Mouse (Mus musculus): ENCODE data around the gene Ptgis. TPM values are rescaled to one million over a fixed set of nuclear protein-coding genes. Genes with fewer than 3 reads are reported as not detected.
"Not testable (repeated sequence)": the region's sequence is repeated elsewhere in the genome, so short reads cannot be mapped to it uniquely, and the experiment has no call there.

The Ptgis gene
- polyA plus RNA-seq, 1 experiment from 2014 or later: 5.6 TPM

- no peaks in the 10 kb centered on the region for H3K9me3 ChIP-seq
- no peak overlapping the region for H3K27ac ChIP-seq (replicated peaks)
- H3K4me3 ChIP-seq: no peak overlapping the region
- H3K4me1 ChIP-seq (replicated peaks): no peaks in the 10 kb centered on the region
- H3K27me3 ChIP-seq: no peaks in the 10 kb centered on the region
- no peak for ATAC-seq (ENCODE audit: low read depth)
- H3K36me3 ChIP-seq: no peaks in the 10 kb centered on the region
- no peak overlapping the region for H3K9ac ChIP-seq
- no peak overlapping the region for H3K4me2 ChIP-seq
- 88% methylated on average over 13 of the region's 13 CpGs for WGBS
Measured at GRCm38 (mm10) chr2:167221159-167221845, 19.1 kb downstream of the Ptgis start.

- no peak for ATAC-seq (ENCODE audit: low read depth)
- H3K4me2 ChIP-seq: no peak overlapping the region
- no peak overlapping the region for H3K4me3 ChIP-seq
- no peaks in the 10 kb centered on the region for H3K4me1 ChIP-seq (replicated peaks)
- H3K9me3 ChIP-seq: no peaks in the 10 kb centered on the region
- H3K27me3 ChIP-seq: no peaks in the 10 kb centered on the region
- H3K36me3 ChIP-seq: no peaks in the 10 kb centered on the region
- WGBS: 89% methylated on average over 5 of the region's 5 CpGs
- H3K9ac ChIP-seq: no peak overlapping the region
- no peak overlapping the region for H3K27ac ChIP-seq (replicated peaks)
Measured at GRCm38 (mm10) chr2:167220736-167221135, 19.7 kb downstream of the Ptgis start.

GRCm38 (mm10) chr2:167219154-167219775 is 21.1 kb downstream of the Ptgis start:
- 53% methylated on average over 8 of the region's 8 CpGs for WGBS
- Histone ChIP-seq H3K27ac (replicated peaks) (no peak overlapping the region), H3K4me3 (no peak overlapping the region), H3K9me3 (no peaks in the 10 kb centered on the region), H3K4me2 (no peak overlapping the region), H3K4me1 (replicated peaks) (no peaks in the 10 kb centered on the region), H3K36me3 (no peaks in the 10 kb centered on the region), H3K27me3 (no peaks in the 10 kb centered on the region), H3K9ac (no peak overlapping the region)
- peak; percentile 76; the same call in 1 of the 2 replicates for ATAC-seq (ENCODE audit: low read depth)

GRCm38 (mm10) chr2:167213666-167214065 is 26.7 kb downstream of the Ptgis start:
- Histone ChIP-seq H3K9me3 (no peaks in the 10 kb centered on the region), H3K27ac (replicated peaks) (no peak overlapping the region), H3K36me3 (no peaks in the 10 kb centered on the region), H3K27me3 (no peaks in the 10 kb centered on the region), H3K4me3 (no peak overlapping the region), H3K4me1 (replicated peaks) (no peaks in the 10 kb centered on the region), H3K4me2 (no peak overlapping the region), H3K9ac (no peak overlapping the region)
- ATAC-seq (ENCODE audit: low read depth): no peak
- WGBS: 94% methylated on average over 12 of the region's 12 CpGs

- Histone ChIP-seq H3K36me3 (no peaks in the 10 kb centered on the region), H3K9me3 (no peaks in the 10 kb centered on the region), H3K4me3 (no peak overlapping the region), H3K4me1 (replicated peaks) (no peaks in the 10 kb centered on the region), H3K27ac (replicated peaks) (no peak overlapping the region), H3K4me2 (no peak overlapping the region), H3K27me3 (no peaks in the 10 kb centered on the region), H3K9ac (no peak overlapping the region)
- WGBS: 93% methylated on average over 3 of the region's 3 CpGs
- ATAC-seq (ENCODE audit: low read depth): no peak
Measured at GRCm38 (mm10) chr2:167213076-167213475, 27.3 kb downstream of the Ptgis start.

- 91% methylated on average over 6 of the region's 6 CpGs for WGBS
- Histone ChIP-seq H3K9ac (no peak overlapping the region), H3K4me1 (replicated peaks) (no peaks in the 10 kb centered on the region), H3K27ac (replicated peaks) (no peak overlapping the region), H3K27me3 (no peaks in the 10 kb centered on the region), H3K36me3 (no peaks in the 10 kb centered on the region), H3K9me3 (no peaks in the 10 kb centered on the region), H3K4me2 (no peak overlapping the region), H3K4me3 (no peak overlapping the region)
- ATAC-seq (ENCODE audit: low read depth): no peak
Measured at GRCm38 (mm10) chr2:167212551-167212950, 27.9 kb downstream of the Ptgis start.

- Histone ChIP-seq H3K4me3 (no peak overlapping the region), H3K9ac (no peak overlapping the region), H3K4me1 (replicated peaks) (no peaks in the 10 kb centered on the region), H3K9me3 (no peaks in the 10 kb centered on the region), H3K27me3 (no peaks in the 10 kb centered on the region), H3K4me2 (no peak overlapping the region), H3K36me3 (no peaks in the 10 kb centered on the region), H3K27ac (replicated peaks) (no peak overlapping the region)
- WGBS: 80% methylated on average over 3 of the region's 3 CpGs
- no peak for ATAC-seq (ENCODE audit: low read depth)
Measured at GRCm38 (mm10) chr2:167212089-167212488, 28.3 kb downstream of the Ptgis start.

GRCm38 (mm10) chr2:167209900-167210299 is 30.5 kb downstream of the Ptgis start:
- Histone ChIP-seq H3K27me3 (no peaks in the 10 kb centered on the region), H3K36me3 (no peaks in the 10 kb centered on the region), H3K9me3 (no peaks in the 10 kb centered on the region), H3K4me2 (no peak overlapping the region), H3K27ac (replicated peaks) (no peak overlapping the region), H3K4me3 (no peak overlapping the region), H3K9ac (no peak overlapping the region), H3K4me1 (replicated peaks) (no peaks in the 10 kb centered on the region)
- WGBS: 84% methylated on average over 9 of the region's 9 CpGs
- no peak for ATAC-seq (ENCODE audit: low read depth)

GRCm38 (mm10) chr2:167208984-167209383 is 31.4 kb downstream of the Ptgis start:
- Histone ChIP-seq H3K9me3 (no peaks in the 10 kb centered on the region), H3K9ac (no peak overlapping the region), H3K4me3 (no peak overlapping the region), H3K4me1 (replicated peaks) (no peaks in the 10 kb centered on the region), H3K27ac (replicated peaks) (no peak overlapping the region), H3K27me3 (no peaks in the 10 kb centered on the region), H3K4me2 (no peak overlapping the region), H3K36me3 (no peaks in the 10 kb centered on the region)
- WGBS: 83% methylated on average over 3 of the region's 3 CpGs
- ATAC-seq (ENCODE audit: low read depth): no peak

GRCm38 (mm10) chr2:167205918-167206629 is 34.3 kb downstream of the Ptgis start:
- Histone ChIP-seq H3K4me2 (no peak overlapping the region), H3K9ac (no peak overlapping the region), H3K4me3 (no peak overlapping the region), H3K9me3 (no peaks in the 10 kb centered on the region), H3K36me3 (no peaks in the 10 kb centered on the region), H3K4me1 (replicated peaks) (peaks cover 13% of the 10 kb centered on the region), H3K27me3 (no peaks in the 10 kb centered on the region), H3K27ac (replicated peaks) (no peak overlapping the region)
- no peak for ATAC-seq (ENCODE audit: low read depth)
- 91% methylated on average over 18 of the region's 18 CpGs for WGBS

GRCm38 (mm10) chr2:167204686-167205085 is 35.7 kb downstream of the Ptgis start:
- H3K36me3 ChIP-seq; H3K27ac ChIP-seq (replicated peaks); H3K4me2 ChIP-seq; H3K27me3 ChIP-seq; H3K9ac ChIP-seq; ATAC-seq (ENCODE audit: low read depth); H3K4me3 ChIP-seq; H3K9me3 ChIP-seq: not testable (repeated sequence)
- WGBS: 88% methylated on average over 5 of the region's 5 CpGs
- H3K4me1 ChIP-seq (replicated peaks): peaks cover 16% of the 10 kb centered on the region

GRCm38 (mm10) chr2:167203505-167204166 is 36.8 kb downstream of the Ptgis start:
- Histone ChIP-seq H3K27me3 (no peaks in the 10 kb centered on the region), H3K4me3 (no peak overlapping the region), H3K9me3 (no peaks in the 10 kb centered on the region), H3K4me2 (no peak overlapping the region), H3K9ac (no peak overlapping the region), H3K4me1 (replicated peaks) (peaks cover 22% of the 10 kb centered on the region), H3K27ac (replicated peaks) (no peak overlapping the region), H3K36me3 (no peaks in the 10 kb centered on the region)
- 78% methylated on average over 7 of the region's 7 CpGs for WGBS
- ATAC-seq (ENCODE audit: low read depth): peak; percentile 21; the same call in 1 of the 2 replicates
